Mouse (Mus musculus) Patski (cell line): Measurements from ENCODE around the gene Cdc42bpa. TPM values are rescaled to one million over a fixed set of nuclear protein-coding genes. Genes with fewer than 3 reads are reported as not detected.
A peak's percentile ranks its signal among the peaks of the same experiment; 100 is the strongest.

ENCODE experiments used
- ATAC-seq: fragments of 100-300 bp; one replicate; pipeline ENCODE4 v1.8.0; 2021
- CTCF ChIA-PET: fragments of 350-600 bp; sonication (Branson Sonifier 250); formaldehyde crosslinking; loops from one replicate; lab custom pipeline; 2022; ENCODE audit warnings: inconsistent platforms; lab: Charles Lee
- POLR2A ChIA-PET: fragments of 350-600 bp; sonication (Branson Sonifier 250); formaldehyde crosslinking; loops from one replicate; lab custom pipeline; 2022; ENCODE audit warnings: antibody characterized with exemption, inconsistent platforms; lab: Charles Lee
- DNase-seq: peaks from one replicate; pipeline ENCODE4 v3.0.0-alpha.2; 2011; ENCODE audit warnings: low read depth, low spot score
- H3K27me3 ChIP-seq: fragments of 371-371 bp; one replicate; pipeline ENCODE4 v1.5.1; 2021
- CTCF ChIP-seq: fragments of 100-300 bp; IDR thresholded peaks from one replicate; pipeline ENCODE4 v1.5.1; 2021
- in situ Hi-C: fragments of 300-500 bp; cut with MboI; formaldehyde crosslinking; loops from 3 replicates; pipeline ENCODE4 v1.11.1; 2018; ENCODE audit warnings: low pct_unique_long_range_greater_than_20kb, mixed read lengths
- polyA plus RNA-seq: library from polyadenylated mRNA; unstranded; gene quantifications from one replicate; pipeline ENCODE4 v1.2.3, GENCODE M21; 2021

The Cdc42bpa gene
- polyA plus RNA-seq, 1 experiment from 2014 or later: 35.1 TPM

DNA sequence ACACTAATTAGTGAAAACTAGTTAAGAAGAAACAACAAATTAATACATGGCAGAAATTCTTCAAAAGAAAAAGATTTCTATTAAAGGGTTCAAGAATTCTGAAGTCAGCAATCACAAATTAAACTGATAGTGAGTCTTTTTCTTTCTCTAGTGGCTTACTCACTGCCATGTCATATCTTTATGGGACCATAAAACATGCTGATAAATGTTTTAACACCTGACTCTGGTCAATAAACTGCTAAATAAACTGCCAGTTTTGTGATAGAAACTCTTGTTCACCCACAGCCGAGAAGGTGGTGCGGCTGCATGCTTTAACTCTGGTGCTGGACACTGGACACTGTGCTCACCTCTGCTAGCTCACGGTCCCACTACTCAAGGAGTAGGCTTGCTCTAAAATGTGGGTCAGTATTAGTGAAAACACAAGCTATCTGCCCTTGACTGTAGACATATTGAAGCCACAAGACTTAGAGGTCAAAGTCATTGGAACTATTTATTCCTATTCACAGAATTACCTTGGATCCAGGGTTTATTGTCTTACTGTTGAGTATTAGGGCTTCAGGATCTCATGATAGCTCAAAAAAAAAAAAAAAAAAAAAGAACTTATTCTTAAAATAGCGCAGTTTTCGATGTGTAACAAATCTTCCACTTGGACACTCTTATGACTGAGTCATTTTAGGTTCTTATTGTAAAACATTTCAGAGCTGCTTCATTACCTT lies 168.0 kb downstream of the Cdc42bpa start:
- CTCF ChIA-PET: interaction anchor here (0.7 to 1.1 kb wide), 2 partner anchors 18 to 275 kb away, joined by 3 read pairs; no protein-coding TSS in a partner anchor
- in situ Hi-C loops: no loop called here
- no peak for ATAC-seq
- DNase-seq: no peak
- no peaks in the 10 kb centered on the region for H3K27me3 ChIP-seq
- TF ChIP-seq CTCF: no peak
- POLR2A ChIA-PET: no interaction called here

DNA sequence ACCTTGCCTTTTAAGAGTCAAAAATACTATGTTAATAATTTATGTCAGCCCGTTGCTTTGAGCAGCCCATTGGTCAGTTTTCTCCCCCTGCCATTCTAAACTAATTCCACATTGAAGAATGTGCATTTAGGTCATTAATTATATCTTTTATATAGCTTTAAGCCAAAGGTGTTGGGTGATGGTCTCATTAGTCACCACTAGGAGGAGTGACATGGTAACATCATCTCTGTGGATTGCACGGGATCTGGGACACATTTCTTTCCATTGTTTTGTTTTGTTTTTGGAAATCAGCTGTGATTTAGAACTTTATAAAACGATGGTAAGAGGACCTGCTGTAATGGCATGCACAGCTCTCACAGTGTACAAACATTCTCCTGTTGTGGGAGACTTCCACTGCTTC lies 171.1 kb downstream of the Cdc42bpa start:
- no peaks in the 10 kb centered on the region for H3K27me3 ChIP-seq
- POLR2A ChIA-PET: interaction anchor here (0.6 to 0.7 kb wide), 2 partner anchors 11 to 55 kb away, joined by 3 to 4 read pairs; no protein-coding TSS in a partner anchor
- in situ Hi-C loops: no loop called here

DNA sequence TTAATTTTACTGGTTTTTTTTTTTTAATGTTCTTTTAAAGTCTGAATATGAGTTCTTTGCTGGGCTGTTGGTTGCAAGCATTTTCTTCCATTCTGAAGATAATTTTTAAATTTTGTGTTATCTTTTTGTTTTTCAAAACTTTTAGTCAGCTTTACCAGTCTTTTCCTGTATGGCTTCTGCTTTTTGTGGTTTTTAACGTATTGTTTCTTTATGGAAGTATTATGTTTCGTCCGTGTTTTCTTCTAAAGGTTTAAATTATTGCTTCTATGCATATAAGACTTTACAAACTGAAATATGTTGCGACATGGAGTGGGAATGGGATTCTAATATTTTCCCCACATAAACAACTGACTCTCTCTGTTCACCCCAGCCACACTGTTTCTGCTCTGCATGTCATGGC lies 171.9 kb downstream of the Cdc42bpa start:
- ChIA-PET POLR2A (no interaction called here), CTCF (interaction anchor here (1.5 to 3.1 kb wide), 3 partner anchors 10 to 273 kb away, joined by 3 to 13 read pairs (median 11); no protein-coding TSS in a partner anchor)
- H3K27me3 ChIP-seq: no peaks in the 10 kb centered on the region
- ATAC-seq (no peak), DNase-seq (no peak)
- no peak for TF ChIP-seq CTCF
- in situ Hi-C loops: no loop called here

More for the DNA sequence above, 171.1 kb downstream of the Cdc42bpa start:
- CTCF ChIA-PET: interaction anchor here (1.2 to 3.1 kb wide), 4 partner anchors 10 to 272 kb away, joined by 3 to 13 read pairs (median 10); no protein-coding TSS in a partner anchor
- ATAC-seq (no peak), DNase-seq (no peak)
- peak; percentile 31 for TF ChIP-seq CTCF

DNA sequence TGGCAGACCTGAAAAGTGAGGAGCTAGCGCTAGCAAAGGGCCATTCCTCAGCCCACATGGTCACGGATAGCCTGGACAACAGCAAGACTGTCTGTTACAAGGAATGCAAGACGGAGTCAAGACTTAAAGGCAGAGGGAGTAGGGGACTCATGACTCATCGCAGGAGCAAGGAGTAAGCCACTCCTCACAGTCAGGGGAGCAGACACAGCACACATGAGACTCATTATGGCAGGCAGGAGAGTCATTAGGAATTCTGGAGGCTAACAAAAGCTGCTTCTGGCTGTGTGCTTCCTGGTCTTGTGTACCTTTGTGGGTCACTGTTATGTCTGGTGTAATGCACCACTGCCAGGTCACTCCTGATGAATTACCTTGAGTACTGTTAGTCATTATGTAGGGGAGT lies 178.9 kb downstream of the Cdc42bpa start:
- no peak for TF ChIP-seq CTCF
- POLR2A ChIA-PET: interaction anchor here (0.6 kb wide), 1 partner anchor 34 kb away, joined by 3 read pairs; no protein-coding TSS in a partner anchor
- peak; percentile 35 for ATAC-seq
- H3K27me3 ChIP-seq: no peaks in the 10 kb centered on the region
- CTCF ChIA-PET: interaction anchor here (1.6 kb wide), 1 partner anchor 14 kb away, joined by 4 read pairs; no protein-coding TSS in a partner anchor
- no peak for DNase-seq
- in situ Hi-C loops: no loop called here

DNA sequence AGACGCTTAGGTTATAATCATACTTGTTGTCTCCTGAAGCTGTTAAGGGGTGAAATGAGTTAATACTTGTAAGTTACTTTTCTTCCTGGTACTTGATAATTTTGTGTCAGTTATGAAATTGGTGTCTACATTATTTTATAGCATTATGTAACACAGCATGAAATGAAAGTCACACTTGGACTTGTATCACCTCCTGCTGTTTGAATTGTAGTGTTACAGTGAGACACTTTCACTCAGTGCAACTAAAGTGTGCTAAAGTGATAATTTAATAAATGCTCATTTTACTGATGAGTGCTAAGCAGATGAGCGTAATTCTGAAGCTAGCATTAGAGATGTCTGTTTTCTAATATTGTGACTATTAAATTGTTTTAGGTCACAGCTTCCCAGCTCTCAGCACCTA lies 180.7 kb downstream of the Cdc42bpa start:
- in situ Hi-C loops: no loop called here
- no peak for TF ChIP-seq CTCF
- ATAC-seq (no peak), DNase-seq (no peak)
- CTCF ChIA-PET: interaction anchor here (2.3 kb wide), 1 partner anchor 11 kb away, joined by 13 read pairs; no protein-coding TSS in a partner anchor
- POLR2A ChIA-PET: no interaction called here
- H3K27me3 ChIP-seq: no peaks in the 10 kb centered on the region

DNA sequence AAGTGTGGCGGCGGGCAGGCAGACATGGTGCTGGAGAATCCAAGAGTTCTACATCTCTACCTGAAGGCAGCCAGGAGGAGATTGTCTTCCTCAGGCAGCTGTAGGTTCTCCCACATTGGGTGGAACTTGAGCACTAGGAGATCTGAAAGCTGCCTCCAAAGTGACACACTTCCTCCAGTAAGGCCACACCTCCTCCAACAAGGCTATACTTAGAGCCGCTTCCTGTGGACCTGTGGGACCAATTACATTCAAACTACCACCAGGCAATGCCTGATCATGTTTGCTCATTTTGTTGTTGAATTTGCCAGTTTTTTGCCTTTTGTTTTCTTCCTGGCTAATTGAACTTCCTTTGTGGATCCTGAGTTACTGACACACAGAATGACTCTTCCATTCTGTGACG lies 187.8 kb downstream of the Cdc42bpa start:
- TF ChIP-seq CTCF: no peak
- DNase-seq (no peak), ATAC-seq (no peak)
- H3K27me3 ChIP-seq: no peaks in the 10 kb centered on the region
- in situ Hi-C loops: no loop called here
- CTCF ChIA-PET: interaction anchor here (1.7 kb wide), 1 partner anchor 12 kb away, joined by 3 read pairs; no protein-coding TSS in a partner anchor
- POLR2A ChIA-PET: no interaction called here

DNA sequence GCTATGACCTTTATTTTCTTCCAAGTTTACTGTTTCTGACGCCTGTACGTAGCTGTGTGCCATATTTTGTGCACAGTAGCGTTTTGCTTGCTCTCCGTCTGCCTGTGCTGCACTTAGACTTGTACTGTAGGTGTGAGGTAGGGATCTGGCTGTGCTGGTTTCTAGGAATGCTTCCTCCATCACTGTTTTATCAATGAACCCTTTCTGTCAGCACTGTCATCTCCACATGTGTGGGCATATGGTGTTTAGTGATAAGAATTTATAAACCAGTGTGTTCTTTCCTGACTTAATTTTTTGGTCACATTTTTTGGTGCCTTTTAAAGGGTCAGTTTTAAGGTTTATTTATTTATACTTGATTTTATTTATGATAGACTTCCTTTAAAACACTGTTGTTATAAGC lies 188.3 kb downstream of the Cdc42bpa start:
- ChIA-PET CTCF (interaction anchor here (1.7 kb wide), 1 partner anchor 12 kb away, joined by 3 read pairs; no protein-coding TSS in a partner anchor), POLR2A (no interaction called here)
- in situ Hi-C loops: no loop called here
- no peak for TF ChIP-seq CTCF
- no peak for ATAC-seq
- no peaks in the 10 kb centered on the region for H3K27me3 ChIP-seq
- no peak for DNase-seq

DNA sequence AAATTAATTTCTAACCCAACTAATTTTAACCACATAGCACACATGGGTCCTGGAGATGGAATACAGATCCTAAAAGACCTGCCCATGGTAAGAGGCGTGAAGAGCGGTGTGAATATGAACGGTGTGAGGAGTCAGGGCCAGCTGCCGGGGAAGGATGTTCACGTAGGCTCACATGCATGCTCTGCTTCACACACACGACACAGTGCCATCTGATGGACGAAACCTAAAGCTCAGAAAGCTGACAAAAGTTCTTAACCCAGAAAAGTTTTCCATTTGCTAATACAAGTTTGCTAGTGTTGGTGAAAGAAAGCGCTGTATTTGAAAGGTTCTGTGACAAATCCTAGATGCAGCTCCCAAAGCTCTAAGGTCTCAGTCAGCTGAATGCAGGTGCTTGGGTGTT lies 190.9 kb downstream of the Cdc42bpa start:
- no peaks in the 10 kb centered on the region for H3K27me3 ChIP-seq
- no peak for TF ChIP-seq CTCF
- ChIA-PET CTCF (interaction anchor here (0.8 kb wide), 1 partner anchor 9 kb away, joined by 3 read pairs; no protein-coding TSS in a partner anchor), POLR2A (interaction anchor here (0.6 kb wide), 1 partner anchor 120 kb away, joined by 4 read pairs; no protein-coding TSS in a partner anchor)
- no peak for DNase-seq
- ATAC-seq: no peak
- in situ Hi-C loops: no loop called here

DNA sequence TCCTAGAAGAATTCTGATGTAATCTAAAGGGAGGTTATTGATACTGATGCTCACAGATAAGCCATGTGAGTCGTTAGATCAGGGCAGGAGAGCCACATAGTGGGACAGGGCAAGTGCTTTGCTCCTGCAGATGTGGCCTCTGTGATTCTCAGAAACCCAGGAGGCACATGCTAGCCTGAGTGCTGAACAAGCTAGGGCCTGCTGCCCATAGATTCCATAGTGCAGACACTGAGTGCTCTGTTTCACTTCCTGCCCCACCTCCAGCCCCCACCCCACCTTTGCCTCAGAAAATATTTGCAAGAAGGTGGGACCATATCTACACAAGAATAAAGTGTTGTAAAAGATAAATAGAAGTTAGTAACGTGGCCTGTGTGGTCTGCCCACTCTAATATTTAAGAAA lies 198.4 kb downstream of the Cdc42bpa start:
- POLR2A ChIA-PET: no interaction called here
- CTCF ChIA-PET: no interaction called here
- TF ChIP-seq CTCF: no peak
- no peaks in the 10 kb centered on the region for H3K27me3 ChIP-seq
- DNase-seq (no peak), ATAC-seq (no peak)
- in situ Hi-C loops: no loop called here

DNA sequence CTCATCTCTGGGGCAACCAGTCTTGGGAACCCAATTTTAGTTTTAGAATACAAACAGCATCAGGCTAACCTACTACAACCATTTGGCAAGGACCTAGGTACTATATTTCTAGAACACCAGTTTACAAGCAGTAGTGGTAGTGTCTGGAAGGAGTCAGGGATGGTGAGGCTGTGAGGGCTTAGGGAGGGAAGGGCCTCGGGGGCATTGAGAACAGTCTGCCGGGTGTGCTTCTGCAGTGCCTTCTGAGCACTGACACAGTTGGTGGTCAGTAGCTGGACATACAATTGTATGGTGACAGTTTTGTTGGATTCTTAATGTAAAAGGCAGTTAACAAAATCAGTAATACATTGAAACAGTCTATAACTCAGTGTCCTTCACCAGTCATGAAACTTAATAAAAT lies 200.3 kb downstream of the Cdc42bpa start:
- ATAC-seq: no peak
- in situ Hi-C loops: no loop called here
- TF ChIP-seq CTCF: no peak
- no peak for DNase-seq
- POLR2A ChIA-PET: no interaction called here
- no peaks in the 10 kb centered on the region for H3K27me3 ChIP-seq
- CTCF ChIA-PET: interaction anchor here (0.9 kb wide), 1 partner anchor 10 kb away, joined by 3 read pairs; no protein-coding TSS in a partner anchor

DNA sequence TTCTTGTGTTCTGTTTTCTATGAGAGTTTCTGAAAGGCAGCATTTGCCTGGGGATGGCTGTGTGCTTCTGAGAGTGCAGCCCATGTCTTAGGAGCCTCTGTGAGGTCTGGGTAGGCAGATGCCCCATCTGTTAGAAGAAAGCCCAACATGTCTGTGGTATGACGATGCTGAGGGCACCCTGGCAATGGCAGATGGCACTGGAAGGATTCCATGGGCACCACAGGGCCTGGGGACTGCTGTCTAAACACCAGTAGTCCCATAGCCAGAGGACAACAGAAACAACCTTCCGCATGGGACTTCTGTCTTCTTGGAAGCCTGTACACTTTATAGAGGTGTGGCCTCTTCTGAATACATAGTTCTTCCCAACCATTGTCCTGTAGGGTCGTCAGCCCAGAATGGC lies 200.9 kb downstream of the Cdc42bpa start:
- CTCF ChIA-PET: no interaction called here
- no peak for DNase-seq
- POLR2A ChIA-PET: no interaction called here
- ATAC-seq: no peak
- in situ Hi-C loops: no loop called here
- no peak for TF ChIP-seq CTCF
- H3K27me3 ChIP-seq: no peaks in the 10 kb centered on the region
